Mouse (Mus musculus) ES-Bruce4 (cell line): ENCODE data around the gene Sox5.

ENCODE experiments used
- CTCF ChIP-seq: IDR thresholded peaks from one replicate; pipeline ENCODE4 v1.8.1; 2011; ENCODE audit warnings: low read depth, low read length
- POLR2A ChIP-seq: IDR thresholded peaks from one replicate; pipeline ENCODE4 v1.8.1; 2011; ENCODE audit warnings: low read length; ENCODE audit not compliant: insufficient read depth

DNA sequence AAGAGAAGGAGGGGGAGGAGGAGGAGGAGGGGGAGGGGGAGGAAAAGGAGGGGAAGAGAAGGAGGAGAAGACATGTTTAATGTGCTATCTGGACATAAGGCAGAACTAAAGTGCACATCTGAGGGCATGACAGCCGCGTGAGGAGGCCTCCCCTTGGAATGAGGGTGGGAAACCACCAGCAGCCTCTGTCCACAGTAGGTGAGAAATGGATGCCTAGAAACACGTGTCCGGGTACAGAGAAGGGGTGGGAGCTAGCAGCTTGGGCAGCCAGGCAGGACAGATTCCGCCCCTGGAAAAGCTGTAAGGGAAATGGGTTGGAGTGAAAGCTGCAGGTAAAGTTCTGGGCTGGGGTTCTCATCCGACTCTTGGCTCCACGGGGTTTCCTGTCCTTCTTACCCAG, 31.6 kb downstream of the Sox5 start:
- TF ChIP-seq POLR2A: no peak
- no peak for TF ChIP-seq CTCF
